Mouse (Mus musculus): ENCODE measurements at regions not wholly inside any gene's neighbourhood (a gene's known extent, or its start where the extent isn't known, plus 50 kb on each side); places are given as distances from the start of the nearest gene placed in this dataset.
A peak's percentile ranks its signal among the peaks of the same experiment; 100 is the strongest.

DNA sequence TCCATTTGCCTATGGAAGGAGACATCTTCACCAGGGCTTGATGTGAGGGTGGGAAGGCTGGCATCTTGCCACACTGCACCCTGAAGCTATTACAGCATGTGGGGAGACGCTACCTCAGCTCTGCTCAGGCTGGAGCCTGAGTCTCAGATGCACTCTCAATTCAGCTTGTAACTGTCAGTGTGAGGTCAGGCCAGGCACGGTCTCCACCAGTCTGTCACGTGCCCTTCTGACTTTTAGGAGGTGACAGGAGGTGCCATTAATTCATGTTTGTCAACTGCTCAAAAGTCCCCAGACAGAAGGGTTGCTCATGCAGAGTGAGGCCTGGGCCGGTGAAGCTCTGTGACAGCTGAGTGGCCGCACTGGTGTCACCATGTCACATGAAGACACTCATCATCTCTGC, 59.4 kb upstream of the Wdr26 start:
- TF ChIP-seq GABPA (IDR thresholded peaks at IDR 0.05; ENCODE audit: low read depth, low read length) (no peak), POLR2AphosphoS2 (IDR thresholded peaks at IDR 0.05; ENCODE audit: low read length) (no peak), USF1 (IDR thresholded peaks at IDR 0.05; ENCODE audit: low read depth, low read length) (no peak)
- no peaks in the 10 kb centered on the region for H3K9me3 ChIP-seq (replicated peaks; ENCODE audit: insufficient read depth, low read length)
- peaks cover 0 to 12% of the 10 kb centered on the region in 2 experiments for H3K27me3 ChIP-seq (ENCODE audit: control insufficient read depth in 1 of 2, insufficient read depth in 2 of 2, low read length in 2 of 2)
- H3K36me3 ChIP-seq (ENCODE audit: control insufficient read depth in 1 of 2, insufficient read depth in 2 of 2, low read length in 2 of 2): no peaks in the 10 kb centered on the region
- no peak overlapping the region for H3K4me3 ChIP-seq (ENCODE audit: control insufficient read depth in 1 of 2, insufficient read depth in 1 of 2, low read depth in 2 of 2, low read length in 2 of 2)
- no peaks in the 10 kb centered on the region for H3K79me2 ChIP-seq (ENCODE audit: control insufficient read depth, insufficient read depth, low read length, poor library complexity)
- peaks cover 0 to 5% of the 10 kb centered on the region in 2 experiments; a peak in 2 of 4 replicates for H3K4me1 ChIP-seq (ENCODE audit: control insufficient read depth in 1 of 2, insufficient read depth in 2 of 2, low read length in 2 of 2)
- H3K9ac ChIP-seq (ENCODE audit: control insufficient read depth, low read depth, low read length, poor library complexity, severe bottlenecking): no peak overlapping the region
- H3K27ac ChIP-seq (ENCODE audit: control insufficient read depth, low read depth, low read length): no peak overlapping the region
- no peak for DNase-seq (ENCODE audit: low read depth, low spot score)

DNA sequence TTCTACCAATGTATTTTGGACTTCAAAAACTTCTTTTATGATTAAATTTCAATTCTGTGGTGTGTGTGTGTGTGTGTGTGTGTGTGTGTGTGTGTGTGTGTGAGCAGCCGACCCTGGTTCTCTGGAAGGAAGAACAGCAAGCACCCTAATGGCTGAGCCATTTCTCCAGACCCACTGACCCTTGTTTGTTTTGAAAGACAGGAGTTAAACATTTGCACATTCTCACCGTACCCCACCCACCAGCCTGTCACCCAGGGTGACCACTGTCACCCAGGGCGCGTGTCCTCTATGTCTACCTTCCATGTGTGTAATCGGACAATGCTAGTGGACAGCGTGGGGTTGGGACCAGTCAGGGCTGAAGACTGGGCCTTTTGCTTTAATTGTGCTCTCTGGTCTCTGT, 60.0 kb upstream of the Wdr26 start:
- H3K4me3 ChIP-seq (ENCODE audit: control insufficient read depth in 1 of 2, insufficient read depth in 1 of 2, low read depth in 2 of 2, low read length in 2 of 2): no peak overlapping the region
- peaks cover 0 to 5% of the 10 kb centered on the region in 2 experiments; a peak in 2 of 4 replicates for H3K4me1 ChIP-seq (ENCODE audit: control insufficient read depth in 1 of 2, insufficient read depth in 2 of 2, low read length in 2 of 2)
- H3K79me2 ChIP-seq (ENCODE audit: control insufficient read depth, insufficient read depth, low read length, poor library complexity): no peaks in the 10 kb centered on the region
- no peaks in the 10 kb centered on the region for H3K36me3 ChIP-seq (ENCODE audit: control insufficient read depth in 1 of 2, insufficient read depth in 2 of 2, low read length in 2 of 2)
- H3K9me3 ChIP-seq (replicated peaks; ENCODE audit: insufficient read depth, low read length): no peaks in the 10 kb centered on the region
- peaks cover 1 to 16% of the 10 kb centered on the region in 2 experiments for H3K27me3 ChIP-seq (ENCODE audit: control insufficient read depth in 1 of 2, insufficient read depth in 2 of 2, low read length in 2 of 2)
- no peak overlapping the region for H3K27ac ChIP-seq (ENCODE audit: control insufficient read depth, low read depth, low read length)
- TF ChIP-seq E2F4 (IDR thresholded peaks at IDR 0.05; ENCODE audit: borderline replicate concordance, low read depth, low read length): no peak
- no peak for TF ChIP-seq TCF12 (IDR thresholded peaks at IDR 0.05; ENCODE audit: low read depth, low read length)
- no peak for TF ChIP-seq MAFK (IDR thresholded peaks at IDR 0.05; ENCODE audit: borderline replicate concordance, low read depth, low read length)
- H3K9ac ChIP-seq (ENCODE audit: control insufficient read depth, low read depth, low read length, poor library complexity, severe bottlenecking): no peak overlapping the region
- no peak for DNase-seq (ENCODE audit: low read depth, low spot score)

DNA sequence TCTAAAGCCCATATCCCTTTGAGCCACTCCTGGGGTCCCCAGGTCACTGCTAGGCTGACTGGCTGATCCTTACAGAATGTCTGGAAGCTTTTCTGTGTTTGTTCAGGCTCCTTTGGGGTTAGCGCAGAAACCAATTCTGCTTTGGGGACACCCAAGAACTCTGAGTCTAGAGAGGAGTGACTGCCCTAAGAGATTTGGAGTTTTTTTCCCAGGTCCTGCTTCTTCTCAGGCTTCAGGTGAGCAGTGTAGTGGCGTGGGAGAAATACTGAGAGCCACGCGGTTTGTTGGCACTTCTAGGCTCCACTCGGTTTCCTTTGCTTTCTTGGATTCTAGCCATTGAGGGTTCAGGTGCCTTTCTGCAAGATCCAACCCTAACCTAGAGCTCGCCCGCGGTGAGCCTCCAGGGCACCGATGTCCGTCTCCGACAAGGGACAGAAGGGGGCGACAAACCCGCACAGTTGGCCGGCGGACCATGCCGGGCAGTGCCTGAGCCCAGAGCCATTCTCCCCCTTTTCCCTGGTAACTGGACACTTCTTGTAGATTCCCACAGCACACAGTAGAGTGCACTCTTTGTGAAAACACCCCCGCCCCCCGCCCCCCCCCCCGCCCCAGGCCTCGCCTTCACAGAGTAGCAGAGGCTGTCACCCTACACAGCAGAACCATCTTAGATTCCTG, 61.0 kb upstream of the Wdr26 start:
- Histone ChIP-seq H3K36me3 (ENCODE audit: control insufficient read depth in 1 of 2, insufficient read depth in 2 of 2, low read length in 2 of 2) (no peaks in the 10 kb centered on the region), H3K9ac (ENCODE audit: control insufficient read depth, low read depth, low read length, poor library complexity, severe bottlenecking) (no peak overlapping the region), H3K27ac (ENCODE audit: control insufficient read depth, low read depth, low read length) (no peak overlapping the region), H3K27me3 (ENCODE audit: control insufficient read depth in 1 of 2, insufficient read depth in 2 of 2, low read length in 2 of 2) (peaks cover 5 to 24% of the 10 kb centered on the region in 2 experiments), H3K4me1 (ENCODE audit: control insufficient read depth in 1 of 2, insufficient read depth in 2 of 2, low read length in 2 of 2) (peaks cover 0 to 5% of the 10 kb centered on the region in 2 experiments; a peak in 2 of 4 replicates), H3K79me2 (ENCODE audit: control insufficient read depth, insufficient read depth, low read length, poor library complexity) (no peaks in the 10 kb centered on the region), H3K4me3 (ENCODE audit: control insufficient read depth in 1 of 2, insufficient read depth in 1 of 2, low read depth in 2 of 2, low read length in 2 of 2) (no peak overlapping the region), H3K9me3 (replicated peaks; ENCODE audit: insufficient read depth, low read length) (no peaks in the 10 kb centered on the region)
- no peak for TF ChIP-seq CHD1 (IDR thresholded peaks at IDR 0.05; ENCODE audit: low read depth, low read length)
- peak; percentile 81 for TF ChIP-seq SMC3 (IDR thresholded peaks at IDR 0.05; ENCODE audit: low read depth, low read length)
- TF ChIP-seq USF1 (IDR thresholded peaks at IDR 0.05; ENCODE audit: low read depth, low read length): no peak
- TF ChIP-seq MXI1 (IDR thresholded peaks at IDR 0.05; ENCODE audit: low read depth, low read length): no peak
- peak; percentile 59 to 97 (median 90) for TF ChIP-seq CTCF (IDR thresholded peaks at IDR 0.05 in 2 of 3, conservative IDR thresholded peaks at IDR 0.05 in 1 of 3; ENCODE audit: control insufficient read depth in 1 of 3, insufficient read depth in 1 of 3, low read depth in 2 of 3, low read length in 3 of 3, poor library complexity in 1 of 3, severe bottlenecking in 1 of 3)
- TF ChIP-seq ZC3H11A (IDR thresholded peaks at IDR 0.05; ENCODE audit: low read depth, low read length): peak; percentile 73
- no peak for TF ChIP-seq BHLHE40 (IDR thresholded peaks at IDR 0.05; ENCODE audit: borderline replicate concordance, low read depth, low read length)
- peak; percentile 89 for TF ChIP-seq RAD21 (IDR thresholded peaks at IDR 0.05; ENCODE audit: low read depth, low read length)
- DNase-seq (ENCODE audit: low read depth, low spot score): peak; percentile 55
